Mouse (Mus musculus) megakaryocyte, embryonic 14.5 days (primary cell): ENCODE measurements at regions not wholly inside any gene's neighbourhood (a gene's known extent, or its start where the extent isn't known, plus 50 kb on each side); places are given as distances from the start of the nearest gene placed in this dataset.

ENCODE experiments used
- H3K27me3 ChIP-seq: replicated peaks from 2 replicates; pipeline ENCODE3; 2012; ENCODE audit warnings: inconsistent platforms
- H3K36me3 ChIP-seq: replicated peaks from 2 replicates; pipeline ENCODE3; 2012; ENCODE audit warnings: low read length, inconsistent platforms, mixed read lengths
- H3K4me1 ChIP-seq: 2 replicates; pipeline ENCODE4 v1.6.1; 2012; ENCODE audit warnings: inconsistent platforms
- H3K4me3 ChIP-seq: replicated peaks from 2 replicates; pipeline ENCODE3; 2012; ENCODE audit warnings: moderate library complexity, mild to moderate bottlenecking, inconsistent platforms
- H3K9me3 ChIP-seq: 2 replicates; pipeline ENCODE4 v1.6.1; 2012; ENCODE audit warnings: inconsistent platforms
- FLI1 ChIP-seq: IDR thresholded peaks from 2 replicates; pipeline ENCODE4 v1.6.1; 2012; ENCODE audit warnings: low read length, inconsistent platforms, mixed read lengths
- GATA1 ChIP-seq: IDR thresholded peaks from 3 replicates; pipeline ENCODE4 v1.6.1; 2012; ENCODE audit warnings: mixed read lengths, low read length, inconsistent platforms, borderline replicate concordance

DNA sequence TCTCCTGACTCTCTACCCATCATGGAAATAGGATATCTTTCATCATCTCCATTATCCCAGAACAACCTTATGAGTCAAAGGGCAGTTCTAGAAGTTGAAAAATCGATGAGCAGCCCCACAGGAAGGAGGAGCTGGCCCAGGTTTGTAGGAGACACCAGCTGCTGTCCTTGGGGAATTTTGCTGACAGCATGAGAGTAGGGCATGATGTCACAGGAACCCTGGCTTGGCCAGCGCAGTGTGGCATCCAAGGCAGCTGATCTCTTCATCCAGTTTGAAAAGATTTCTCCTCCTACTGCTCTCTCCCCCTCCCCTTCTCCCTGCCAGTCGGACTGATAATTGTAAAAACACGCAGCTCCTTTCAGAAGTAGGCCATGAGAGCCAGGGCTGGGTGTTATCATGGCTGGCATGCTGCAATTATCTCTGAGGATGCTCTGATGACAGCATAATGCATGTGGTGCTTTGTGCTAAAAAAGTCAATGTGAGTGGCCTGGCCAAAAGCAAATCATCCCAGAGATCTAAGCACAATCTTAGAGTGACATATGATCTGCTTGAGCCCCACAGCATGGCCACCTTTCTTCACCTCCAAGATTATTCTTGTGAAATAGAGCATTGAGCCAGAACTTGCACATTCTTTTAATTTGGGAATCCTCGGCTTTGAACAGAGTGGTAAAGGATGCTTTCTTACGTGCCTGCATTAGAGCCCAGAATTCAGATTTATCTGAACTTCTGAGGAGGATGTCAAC is 54.2 kb downstream of the Gjd2 start:
- TF ChIP-seq FLI1 (no peak), GATA1 (no peak)
- Histone ChIP-seq H3K27me3 (no peaks in the 10 kb centered on the region), H3K4me3 (no peak overlapping the region), H3K36me3 (no peaks in the 10 kb centered on the region), H3K4me1 (peaks cover 4% of the 10 kb centered on the region; the same call in 1 of the 2 replicates), H3K9me3 (no peaks in the 10 kb centered on the region)

DNA sequence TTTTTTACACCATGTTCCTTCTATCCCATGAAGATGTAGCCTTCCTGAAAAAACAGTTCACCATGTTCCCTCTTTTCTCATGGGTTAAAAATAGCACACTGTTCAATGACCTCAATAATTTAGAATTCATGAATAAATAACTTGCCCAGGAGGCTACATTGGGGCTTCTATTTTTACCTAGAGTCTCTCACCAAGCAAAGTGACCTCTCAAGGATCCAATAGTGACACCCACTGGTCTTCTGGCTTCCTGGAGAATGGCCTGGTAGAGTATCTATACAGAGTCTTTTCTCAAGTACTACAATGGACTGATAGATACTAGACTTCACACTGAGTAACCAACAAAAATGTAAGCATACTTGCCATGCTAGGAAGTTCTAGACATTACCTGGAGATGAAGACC is 60.9 kb downstream of the Gjd2 start:
- H3K9me3 ChIP-seq = no peaks in the 10 kb centered on the region
- TF ChIP-seq GATA1 = no peak
- TF ChIP-seq FLI1 = no peak
- no peaks in the 10 kb centered on the region for H3K36me3 ChIP-seq
- H3K4me3 ChIP-seq = no peak overlapping the region
- no peaks in the 10 kb centered on the region; the same call in 1 of the 2 replicates for H3K4me1 ChIP-seq
- no peaks in the 10 kb centered on the region for H3K27me3 ChIP-seq

GRCm38 (mm10) chr2:113949296-113949990 is 64.0 kb downstream of the Gjd2 start:
- H3K9me3 ChIP-seq = no peaks in the 10 kb centered on the region
- no peaks in the 10 kb centered on the region; the same call in 1 of the 2 replicates for H3K4me1 ChIP-seq
- TF ChIP-seq GATA1 = no peak
- no peak for TF ChIP-seq FLI1
- H3K4me3 ChIP-seq = no peak overlapping the region
- no peaks in the 10 kb centered on the region for H3K27me3 ChIP-seq
- no peaks in the 10 kb centered on the region for H3K36me3 ChIP-seq

DNA sequence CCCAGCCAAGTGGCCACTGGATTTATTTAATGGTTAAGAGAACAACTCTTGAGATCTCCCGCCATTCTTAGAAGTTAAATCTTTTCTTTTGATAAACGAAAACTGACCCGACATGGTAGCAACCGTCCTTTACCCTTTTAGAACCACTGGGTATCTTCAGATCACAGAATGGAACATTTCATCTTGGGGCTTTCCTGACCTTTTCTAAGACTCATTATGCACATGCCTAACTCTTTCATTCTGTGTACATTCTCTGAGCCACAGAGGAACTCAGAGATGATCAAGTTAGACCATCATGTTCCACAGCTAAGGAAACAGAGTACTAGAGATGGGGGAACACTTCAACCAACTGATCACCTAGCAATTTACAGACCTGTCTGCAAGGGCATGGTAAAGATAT is 81.7 kb downstream of the Gjd2 start:
- TF ChIP-seq FLI1 (no peak), GATA1 (no peak)
- H3K9me3 ChIP-seq = no peaks in the 10 kb centered on the region
- H3K36me3 ChIP-seq = no peaks in the 10 kb centered on the region
- no peaks in the 10 kb centered on the region for H3K27me3 ChIP-seq
- peaks cover 25% of the 10 kb centered on the region for H3K4me1 ChIP-seq
- H3K4me3 ChIP-seq = no peak overlapping the region

DNA sequence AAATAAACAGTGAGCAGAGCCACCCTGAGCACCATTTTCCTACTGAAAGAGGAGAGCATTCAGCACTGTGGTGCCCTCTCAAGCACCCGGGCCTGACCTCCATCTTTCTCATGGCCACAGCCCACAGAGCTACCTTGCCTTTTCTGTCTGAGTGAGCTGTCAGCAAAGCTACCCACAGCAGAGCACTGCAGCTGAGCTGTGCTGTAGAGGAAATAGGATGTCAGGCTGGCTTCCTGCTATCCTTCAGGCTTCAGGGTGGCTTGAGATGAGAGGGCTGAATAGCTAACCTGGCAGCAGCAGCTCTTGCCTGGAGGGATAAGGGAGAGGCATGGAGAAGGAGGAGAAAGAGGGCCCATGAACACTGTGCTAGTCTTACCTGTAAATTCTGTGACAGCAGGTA is 82.5 kb downstream of the Gjd2 start:
- H3K4me1 ChIP-seq = peaks cover 25% of the 10 kb centered on the region
- no peaks in the 10 kb centered on the region for H3K36me3 ChIP-seq
- peak overlapping the region; percentile 1 for H3K4me3 ChIP-seq
- no peaks in the 10 kb centered on the region for H3K9me3 ChIP-seq
- TF ChIP-seq FLI1 (no peak), GATA1 (no peak)
- no peaks in the 10 kb centered on the region for H3K27me3 ChIP-seq

- TF ChIP-seq GATA1 (no peak), FLI1 (no peak)
- H3K9me3 ChIP-seq = no peaks in the 10 kb centered on the region
- H3K4me1 ChIP-seq = peaks cover 25% of the 10 kb centered on the region
- no peak overlapping the region for H3K4me3 ChIP-seq
- no peaks in the 10 kb centered on the region for H3K36me3 ChIP-seq
- no peaks in the 10 kb centered on the region for H3K27me3 ChIP-seq
These were observed 81.2 kb upstream of the Arhgap11a start for GRCm38 (mm10) chr2:113929650-113930049.

DNA sequence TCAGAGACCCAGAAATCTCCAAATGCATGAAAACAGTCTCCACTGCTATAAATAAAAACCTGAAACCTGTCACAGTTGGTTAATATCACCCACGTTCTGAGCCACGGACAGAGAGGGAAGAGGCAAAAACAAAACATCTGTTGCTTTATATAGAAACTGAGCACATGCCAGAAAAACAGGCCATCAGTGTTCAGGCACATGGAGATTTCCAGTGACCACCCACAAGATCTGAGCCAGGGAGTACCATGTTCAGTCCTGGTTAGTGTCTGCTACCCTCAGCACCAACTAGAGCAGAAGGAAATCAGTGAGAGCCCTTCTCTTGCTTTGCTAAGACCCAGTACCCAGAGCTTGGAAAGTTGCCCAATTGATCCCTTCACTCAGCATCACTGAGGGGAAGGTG is 75.7 kb upstream of the Arhgap11a start:
- Histone ChIP-seq H3K9me3 (no peaks in the 10 kb centered on the region), H3K36me3 (no peaks in the 10 kb centered on the region), H3K4me3 (no peak overlapping the region), H3K4me1 (peaks cover 17% of the 10 kb centered on the region), H3K27me3 (peaks cover 1% of the 10 kb centered on the region)
- TF ChIP-seq FLI1 (no peak), GATA1 (no peak)

- H3K36me3 ChIP-seq = no peaks in the 10 kb centered on the region
- no peak for TF ChIP-seq GATA1
- TF ChIP-seq FLI1 = no peak
- H3K27me3 ChIP-seq = no peaks in the 10 kb centered on the region
- no peak overlapping the region for H3K4me3 ChIP-seq
- H3K4me1 ChIP-seq = peaks cover 19% of the 10 kb centered on the region; the same call in 1 of the 2 replicates
- H3K9me3 ChIP-seq = no peaks in the 10 kb centered on the region
These were observed 70.5 kb upstream of the Arhgap11a start for GRCm38 (mm10) chr2:113918913-113919312.

DNA sequence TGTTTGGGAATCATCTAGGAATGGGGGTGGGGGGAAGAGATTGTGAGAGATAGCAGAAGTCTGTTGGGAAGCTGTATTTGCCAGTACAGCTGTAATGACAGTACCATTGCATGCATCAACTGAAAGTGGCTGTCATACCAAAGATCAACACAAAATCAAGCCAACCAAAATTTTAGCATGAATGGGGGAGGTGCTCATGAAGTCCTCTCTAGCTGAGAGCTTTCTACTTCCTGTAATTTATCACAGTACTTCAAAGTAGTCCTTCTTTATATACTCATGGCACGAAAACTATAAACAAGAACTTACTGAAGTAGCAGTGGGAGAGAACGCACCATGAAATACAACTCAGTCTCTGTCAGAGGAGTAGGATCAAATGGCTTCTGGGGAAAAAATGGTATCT is 65.8 kb upstream of the Arhgap11a start:
- Histone ChIP-seq H3K9me3 (no peaks in the 10 kb centered on the region), H3K27me3 (no peaks in the 10 kb centered on the region), H3K36me3 (no peaks in the 10 kb centered on the region), H3K4me1 (peaks cover 16% of the 10 kb centered on the region; the same call in 1 of the 2 replicates), H3K4me3 (no peak overlapping the region)
- TF ChIP-seq GATA1 = no peak
- TF ChIP-seq FLI1 = no peak

GRCm38 (mm10) chr2:113911188-113911587 is 62.7 kb upstream of the Arhgap11a start:
- no peak overlapping the region for H3K4me3 ChIP-seq
- H3K27me3 ChIP-seq = no peaks in the 10 kb centered on the region
- H3K4me1 ChIP-seq = peaks cover 11% of the 10 kb centered on the region
- no peaks in the 10 kb centered on the region for H3K9me3 ChIP-seq
- H3K36me3 ChIP-seq = no peaks in the 10 kb centered on the region
- TF ChIP-seq FLI1 (no peak), GATA1 (no peak)
